Mouse (Mus musculus) ovary, adult 2 months (tissue): Measurements from ENCODE around the gene Bscl2. TPM values are rescaled to one million over a fixed set of nuclear protein-coding genes. Genes with fewer than 3 reads are reported as not detected.

Source experiments
- polyA plus RNA-seq: library from polyadenylated mRNA; depleted of rRNA; stranded (reverse); fragments of >200 nt; gene quantifications from 2 replicates; pipeline ENCODE4 v1.2.3, GENCODE M21; 2012; rRNA removed

Bscl2 gene
- polyA plus RNA-seq: 183 and 186 TPM in 2 replicates

GRCm38 (mm10) chr19:8837251-8837791, at the start of gene Bscl2:
TSS of gene Bscl2 (plus strand) at chr19:8837467.

GRCm38 (mm10) chr19:8798264-8798946, 38.9 kb upstream of the Bscl2 start, which contains the start of gene Polr2g:
TSS of gene Polr2g (minus strand) at chr19:8798577.

GRCm38 (mm10) chr19:8802130-8802821, 35.0 kb upstream of the Bscl2 start, which contains the start of gene Zbtb3:
TSS of gene Zbtb3 (plus strand) at chr19:8802555.

GRCm38 (mm10) chr19:8818801-8819595, 18.3 kb upstream of the Bscl2 start, which contains the start of gene Ttc9c:
TSS of gene Ttc9c (minus strand) at chr19:8819333.

GRCm38 (mm10) chr19:8819596-8820423, 17.5 kb upstream of the Bscl2 start, which contains the start of gene Hnrnpul2:
TSS of gene Hnrnpul2 (plus strand) at chr19:8820010.

GRCm38 (mm10) chr19:8829660-8830059, 7.6 kb upstream of the Bscl2 start, which contains the start of gene AC129217.1:
TSS of gene AC129217.1 (plus strand) at chr19:8829773.

GRCm38 (mm10) chr19:8839103-8839907, 2.0 kb downstream of the Bscl2 start, which contains the start of gene Gng3:
TSS of gene Gng3 (minus strand) at chr19:8839194.

GRCm38 (mm10) chr19:8850402-8850901, 13.2 kb downstream of the Bscl2 start, which contains the start of gene Lrrn4cl:
TSS of gene Lrrn4cl (plus strand) at chr19:8850768.

GRCm38 (mm10) chr19:8871267-8872186, 34.3 kb downstream of the Bscl2 start, which contains the start of gene Ubxn1:
TSS of gene Ubxn1 (plus strand) at chr19:8871496.

GRCm38 (mm10) chr19:8880311-8881033, 43.2 kb downstream of the Bscl2 start, which contains the start of gene Uqcc3:
TSS of gene Uqcc3 (minus strand) at chr19:8880923.

GRCm38 (mm10) chr19:8883616-8884015, 46.3 kb downstream of the Bscl2 start, which contains the start of the genes Lbhd1 and Gm49403:
TSS of gene Lbhd1 (plus strand) at chr19:8883732.
TSS of gene Gm49403 (plus strand) at chr19:8883930.

GRCm38 (mm10) chr19:8888511-8889385, 51.5 kb downstream of the Bscl2 start, which contains the start of the genes 1810009A15Rik and Gm49416:
TSS of gene 1810009A15Rik (plus strand) at chr19:8888853.
TSS of gene Gm49416 (plus strand) at chr19:8888926.

GRCm38 (mm10) chr19:8892829-8893766, 55.8 kb downstream of the Bscl2 start, which contains the start of gene Ints5:
TSS of gene Ints5 (plus strand) at chr19:8893005.

GRCm38 (mm10) chr19:8897865-8898495, 60.7 kb downstream of the Bscl2 start, which contains the start of gene Ganab:
TSS of gene Ganab (plus strand) at chr19:8898071.

